Mouse (Mus musculus) liver, embryonic 18 days (tissue): Measurements from ENCODE around the gene Olfr994. TPM values are rescaled to one million over a fixed set of nuclear protein-coding genes. Genes with fewer than 3 reads are reported as not detected.

Experiments used
- polyA plus RNA-seq: library from polyadenylated mRNA; depleted of rRNA; stranded (reverse); fragments of >200 nt; gene quantifications from 2 replicates; pipeline ENCODE4 v1.2.3, GENCODE M21; 2012; rRNA removed

Gene Olfr994
- not detected in 2 replicates for polyA plus RNA-seq

DNA sequence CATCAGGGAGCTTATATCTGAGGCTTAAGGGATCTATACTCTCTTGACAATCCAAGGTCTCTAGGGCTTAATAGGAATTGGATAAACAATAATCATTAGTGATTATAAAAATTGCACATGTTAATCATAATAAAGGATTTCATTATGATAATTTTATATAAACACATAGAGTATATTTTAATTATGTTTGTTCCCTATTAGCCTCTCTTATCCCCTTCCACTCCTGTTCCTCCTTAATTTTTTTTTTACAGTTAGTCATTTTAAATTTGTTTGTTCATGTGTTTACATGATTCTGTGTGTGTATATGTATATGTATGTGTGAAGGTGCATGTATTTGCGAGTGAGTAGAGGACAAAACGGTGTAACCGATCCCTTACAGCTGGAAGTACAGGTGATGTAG is at the start of gene Olfr994:
Gene Olfr994, minus strand, starts transcription at position 101 of the 400 bp plus-strand sequence.

DNA sequence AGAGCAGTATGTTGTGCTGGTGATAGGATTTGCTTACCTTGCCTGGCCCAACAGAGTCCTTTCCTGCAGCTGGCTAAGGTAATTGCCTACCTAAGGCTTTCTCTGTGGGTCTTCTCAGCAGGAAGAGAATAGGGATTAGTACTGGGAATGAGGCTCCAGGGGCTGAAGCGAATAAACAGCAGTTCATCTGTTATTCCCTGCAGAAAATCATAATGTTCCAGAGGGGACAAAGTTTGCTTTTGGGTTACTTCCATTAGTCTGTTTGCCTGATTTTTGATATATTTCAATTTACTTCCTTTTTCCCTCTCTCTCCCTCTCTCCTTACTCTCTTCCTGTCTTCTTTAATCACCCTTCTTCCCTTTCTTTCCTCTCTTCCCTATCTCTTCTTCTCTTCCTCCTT is 7.3 kb upstream of the Olfr994 start, which contains the start of gene Olfr995:
Gene Olfr995, minus strand, starts transcription at position 101 of the 400 bp plus-strand sequence.

DNA sequence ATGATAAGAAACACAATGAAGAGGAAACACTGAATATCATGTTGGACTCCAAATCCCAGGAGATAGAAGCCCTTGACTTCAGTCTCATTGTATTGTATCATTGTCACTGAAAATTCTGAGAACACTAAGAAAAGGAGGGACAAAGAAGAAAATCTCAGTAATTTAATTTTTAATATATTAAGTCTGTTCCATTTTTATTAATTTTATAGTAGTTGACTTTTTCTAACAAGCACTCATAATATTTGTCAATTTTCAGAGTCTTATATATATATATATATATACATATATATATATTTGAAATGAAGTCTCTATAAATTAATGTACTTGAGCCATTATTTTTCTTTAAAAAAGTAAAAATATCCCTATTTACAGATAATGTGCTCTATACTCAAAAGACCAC is 21.5 kb downstream of the Olfr994 start, which contains the start of gene Olfr993:
Gene Olfr993, minus strand, starts transcription at position 101 of the 400 bp plus-strand sequence.

DNA sequence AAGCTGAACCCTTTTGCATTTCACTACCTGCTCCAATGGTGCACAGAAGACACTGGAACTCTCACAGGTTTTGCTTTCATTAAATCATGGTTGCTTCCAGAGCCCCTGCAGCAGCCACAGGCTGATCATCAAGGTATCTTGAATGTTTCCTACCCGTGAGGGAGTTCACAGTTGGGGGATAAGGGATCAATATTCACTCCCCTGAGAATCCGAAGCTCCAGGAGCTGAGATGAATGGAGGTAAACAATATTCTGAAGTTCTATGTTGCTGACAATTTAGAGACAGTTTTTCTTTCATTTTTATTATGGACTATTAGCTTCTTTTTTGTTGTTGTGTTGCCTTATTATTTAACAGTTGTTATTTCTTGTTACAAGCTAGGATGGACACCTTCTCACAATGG is 26.9 kb downstream of the Olfr994 start, which contains the start of gene Olfr992:
Gene Olfr992, minus strand, starts transcription at position 101 of the 400 bp plus-strand sequence.

Other genes with a start within 250 kb of the Olfr994 start
- 0.05 and 0.07 TPM in 2 replicates for gene Lrrc55, start 239.3 kb downstream of the Olfr994 start, polyA plus RNA-seq
- gene Olfr987, start 97.1 kb downstream of the Olfr994 start, polyA plus RNA-seq = not detected in 2 replicates
- not detected in 2 replicates for gene Olfr988, start 73.2 kb downstream of the Olfr994 start, polyA plus RNA-seq
- not detected in 2 replicates for gene Olfr992, start 27.0 kb downstream of the Olfr994 start, polyA plus RNA-seq
- gene Olfr993, start 21.6 kb downstream of the Olfr994 start, polyA plus RNA-seq = not detected in 2 replicates
- gene Olfr995, start 7.2 kb upstream of the Olfr994 start, polyA plus RNA-seq = not detected in 2 replicates
- gene 4833423E24Rik, start 82.6 kb upstream of the Olfr994 start, polyA plus RNA-seq = not detected in 2 replicates
- gene Olfr996, start 142.8 kb upstream of the Olfr994 start, polyA plus RNA-seq = not detected in 2 replicates
- gene Olfr998, start 152.5 kb upstream of the Olfr994 start, polyA plus RNA-seq = not detected in 2 replicates
- not detected in 2 replicates for gene Olfr1000, start 175.5 kb upstream of the Olfr994 start, polyA plus RNA-seq
- gene Olfr1002, start 214.3 kb upstream of the Olfr994 start, polyA plus RNA-seq = not detected in 2 replicates
- not detected in 2 replicates for gene Olfr154, start 228.0 kb upstream of the Olfr994 start, polyA plus RNA-seq
- gene Olfr1006, start 242.3 kb upstream of the Olfr994 start, polyA plus RNA-seq = not detected in 2 replicates